Mouse (Mus musculus): ENCODE data around the gene Ppp2r5a. TPM values are rescaled to one million over a fixed set of nuclear protein-coding genes. Genes with fewer than 3 reads are reported as not detected.
A peak's percentile ranks its signal among the peaks of the same experiment; 100 is the strongest.

Gene Ppp2r5a
- polyA plus RNA-seq, 1 experiment from 2014 or later, result 19.4 TPM

DNA sequence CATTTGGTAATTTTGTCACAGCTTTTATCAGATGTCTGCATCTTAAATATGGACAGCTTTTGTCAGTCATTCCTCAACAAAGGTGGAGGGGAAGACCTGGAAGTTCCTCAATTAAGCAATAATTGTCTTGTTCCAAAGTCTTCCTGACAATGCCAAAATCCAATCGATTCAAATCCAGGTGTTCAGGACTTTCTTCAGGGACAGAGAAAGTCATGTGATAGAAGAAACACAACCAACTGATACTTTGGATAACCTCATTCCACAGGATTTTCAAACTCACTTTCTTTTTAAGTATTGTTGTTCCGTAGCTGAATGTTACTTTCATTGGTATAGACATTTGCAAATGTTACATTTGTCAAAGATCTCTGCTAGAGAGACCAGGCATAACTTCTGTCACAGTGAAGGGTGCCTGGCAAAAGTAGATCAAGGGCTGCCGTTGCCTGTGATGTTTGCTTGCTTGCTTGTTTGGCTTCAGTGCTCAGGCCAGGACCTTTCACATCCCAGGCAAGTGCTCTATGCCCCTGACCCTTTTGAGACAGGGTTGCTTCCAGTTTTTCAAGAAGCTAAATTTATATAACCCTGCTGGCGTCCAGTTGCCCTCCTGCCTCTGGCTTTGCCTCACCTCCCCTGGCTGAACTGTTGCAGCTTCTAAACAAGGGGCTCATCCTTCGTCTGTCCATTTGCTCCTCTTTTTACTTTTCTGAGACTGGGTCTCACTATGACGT lies 10.8 kb upstream of the Ppp2r5a start:
- H3K27me3 ChIP-seq (ENCODE audit: control insufficient read depth, insufficient read depth, low read length), result no peaks in the 10 kb centered on the region
- H3K27ac ChIP-seq (ENCODE audit: low read depth, low read length), result no peak overlapping the region
- ATAC-seq (replicated peaks; ENCODE audit: low FRiP score) (no peak), DNase-seq (ENCODE audit: low spot score) (peak; percentile 40)
- H3K36me3 ChIP-seq (ENCODE audit: control insufficient read depth, insufficient read depth, low read length), result no peaks in the 10 kb centered on the region
- H3K4me3 ChIP-seq (ENCODE audit: low read depth, low read length), result no peak overlapping the region
- no peaks in the 10 kb centered on the region for H3K9me3 ChIP-seq (ENCODE audit: control insufficient read depth, low read length)
- no peak overlapping the region for H3K4me2 ChIP-seq (ENCODE audit: low read depth, low read length, severe bottlenecking)
- no peak overlapping the region for H3K9ac ChIP-seq (ENCODE audit: low read length)
- 53% methylated on average over 6 of the region's 6 CpGs for WGBS
- H3K4me1 ChIP-seq (replicated peaks; ENCODE audit: control insufficient read depth, insufficient read depth, low read length), result no peaks in the 10 kb centered on the region

DNA sequence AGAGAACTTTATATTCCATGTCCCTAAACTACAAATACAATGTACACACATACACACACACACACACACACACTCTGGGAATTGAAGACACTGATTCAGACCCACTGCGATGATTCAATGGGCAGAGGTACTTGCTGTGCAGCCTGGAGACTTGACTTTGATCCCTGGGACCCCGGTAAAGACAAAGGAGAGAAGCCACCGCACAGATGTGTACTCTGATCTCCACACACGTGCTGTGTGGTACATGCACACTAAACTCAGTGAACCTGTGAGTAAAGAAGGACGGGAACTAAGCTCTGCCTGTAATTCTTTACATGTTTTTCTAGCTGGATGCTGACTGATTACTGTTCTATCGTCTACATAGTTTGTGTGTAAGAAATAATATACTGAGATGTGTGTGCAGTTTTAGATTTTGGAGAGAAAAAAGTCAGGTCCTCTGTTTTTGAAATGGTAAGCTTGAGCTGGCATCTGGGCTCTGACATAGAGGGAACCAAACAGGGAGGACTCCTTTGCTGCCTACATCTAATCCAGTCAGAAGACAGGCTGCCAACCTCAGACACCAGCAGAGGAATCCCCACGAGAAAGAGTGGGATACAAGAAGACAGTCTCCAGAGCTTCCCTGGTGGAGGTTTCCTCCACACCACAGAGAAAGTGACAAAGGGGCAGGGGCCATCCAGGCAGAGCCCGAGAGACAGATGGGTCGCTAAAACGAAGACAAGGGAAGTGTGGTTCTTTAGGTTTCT lies 7.4 kb upstream of the Ppp2r5a start:
- Histone ChIP-seq H3K27ac (ENCODE audit: low read depth, low read length) (no peak overlapping the region), H3K9me3 (ENCODE audit: control insufficient read depth, low read length) (no peaks in the 10 kb centered on the region), H3K4me1 (replicated peaks; ENCODE audit: control insufficient read depth, insufficient read depth, low read length) (no peaks in the 10 kb centered on the region), H3K36me3 (ENCODE audit: control insufficient read depth, insufficient read depth, low read length) (no peaks in the 10 kb centered on the region), H3K4me2 (ENCODE audit: low read depth, low read length, severe bottlenecking) (no peak overlapping the region), H3K4me3 (ENCODE audit: low read depth, low read length) (no peak overlapping the region), H3K27me3 (ENCODE audit: control insufficient read depth, insufficient read depth, low read length) (no peaks in the 10 kb centered on the region), H3K9ac (ENCODE audit: low read length) (no peak overlapping the region)
- DNase-seq (ENCODE audit: low spot score) (peak; percentile 35), ATAC-seq (replicated peaks; ENCODE audit: low FRiP score) (no peak)
- 67% methylated on average over 10 of the region's 10 CpGs for WGBS

DNA sequence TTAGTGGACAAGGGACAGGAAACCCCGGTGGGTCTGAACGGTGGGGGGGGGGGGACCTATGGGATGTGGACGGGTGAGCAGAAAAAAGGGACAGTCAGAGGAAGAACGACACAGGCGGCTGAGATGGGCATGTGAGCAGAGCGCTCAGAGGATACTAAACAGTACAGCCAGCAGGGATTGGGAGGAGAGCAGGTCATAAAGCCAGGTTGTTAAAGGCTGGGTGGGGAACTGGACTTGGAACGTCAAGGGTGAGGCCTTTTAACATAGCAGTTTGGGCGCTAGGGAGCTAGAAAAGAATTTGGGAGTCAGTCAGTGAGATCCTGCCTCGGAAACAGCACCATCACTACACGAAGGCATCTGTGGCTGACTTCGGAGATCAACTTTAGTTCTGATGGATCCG lies 4.2 kb upstream of the Ppp2r5a start:
- H3K27me3 ChIP-seq (ENCODE audit: control insufficient read depth, insufficient read depth, low read length), result no peaks in the 10 kb centered on the region
- no peak overlapping the region for H3K27ac ChIP-seq (ENCODE audit: low read depth, low read length)
- no peaks in the 10 kb centered on the region for H3K4me1 ChIP-seq (replicated peaks; ENCODE audit: control insufficient read depth, insufficient read depth, low read length)
- H3K36me3 ChIP-seq (ENCODE audit: control insufficient read depth, insufficient read depth, low read length), result no peaks in the 10 kb centered on the region
- H3K9me3 ChIP-seq (ENCODE audit: control insufficient read depth, low read length), result no peaks in the 10 kb centered on the region
- DNase-seq (ENCODE audit: low spot score) (no peak), ATAC-seq (replicated peaks; ENCODE audit: low FRiP score) (no peak)
- H3K4me2 ChIP-seq (ENCODE audit: low read depth, low read length, severe bottlenecking), result no peak overlapping the region
- no peak overlapping the region for H3K4me3 ChIP-seq (ENCODE audit: low read depth, low read length)
- H3K9ac ChIP-seq (ENCODE audit: low read length), result no peak overlapping the region
- 73% methylated on average over 12 of the region's 12 CpGs for WGBS

DNA sequence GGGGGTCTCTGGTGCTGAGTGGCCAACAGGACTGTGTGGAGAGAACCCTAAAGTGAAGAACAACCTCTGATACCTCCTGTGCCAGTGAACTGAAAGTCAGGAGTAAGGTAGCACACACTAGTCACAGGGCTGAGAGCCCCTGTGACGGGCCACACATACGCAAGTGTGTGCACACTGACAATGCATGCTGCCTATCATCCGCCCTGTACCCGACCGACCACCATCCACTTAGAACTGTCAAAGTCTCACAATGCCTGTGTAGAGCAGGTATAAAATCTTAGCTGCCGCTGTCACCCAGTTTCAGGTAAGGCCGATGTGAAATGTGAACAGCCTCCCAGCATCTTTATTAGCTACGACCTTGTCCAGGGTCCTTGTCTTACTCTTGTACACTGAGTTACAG lies 3.4 kb upstream of the Ppp2r5a start:
- ATAC-seq (replicated peaks; ENCODE audit: low FRiP score) (no peak), DNase-seq (ENCODE audit: low spot score) (no peak)
- H3K27me3 ChIP-seq (ENCODE audit: control insufficient read depth, insufficient read depth, low read length), result no peaks in the 10 kb centered on the region
- H3K4me2 ChIP-seq (ENCODE audit: low read depth, low read length, severe bottlenecking), result no peak overlapping the region
- no peaks in the 10 kb centered on the region for H3K4me1 ChIP-seq (replicated peaks; ENCODE audit: control insufficient read depth, insufficient read depth, low read length)
- H3K9me3 ChIP-seq (ENCODE audit: control insufficient read depth, low read length), result no peaks in the 10 kb centered on the region
- no peak overlapping the region for H3K4me3 ChIP-seq (ENCODE audit: low read depth, low read length)
- 89% methylated on average over 8 of the region's 8 CpGs for WGBS
- H3K36me3 ChIP-seq (ENCODE audit: control insufficient read depth, insufficient read depth, low read length), result no peaks in the 10 kb centered on the region
- H3K27ac ChIP-seq (ENCODE audit: low read depth, low read length), result no peak overlapping the region
- H3K9ac ChIP-seq (ENCODE audit: low read length), result no peak overlapping the region

DNA sequence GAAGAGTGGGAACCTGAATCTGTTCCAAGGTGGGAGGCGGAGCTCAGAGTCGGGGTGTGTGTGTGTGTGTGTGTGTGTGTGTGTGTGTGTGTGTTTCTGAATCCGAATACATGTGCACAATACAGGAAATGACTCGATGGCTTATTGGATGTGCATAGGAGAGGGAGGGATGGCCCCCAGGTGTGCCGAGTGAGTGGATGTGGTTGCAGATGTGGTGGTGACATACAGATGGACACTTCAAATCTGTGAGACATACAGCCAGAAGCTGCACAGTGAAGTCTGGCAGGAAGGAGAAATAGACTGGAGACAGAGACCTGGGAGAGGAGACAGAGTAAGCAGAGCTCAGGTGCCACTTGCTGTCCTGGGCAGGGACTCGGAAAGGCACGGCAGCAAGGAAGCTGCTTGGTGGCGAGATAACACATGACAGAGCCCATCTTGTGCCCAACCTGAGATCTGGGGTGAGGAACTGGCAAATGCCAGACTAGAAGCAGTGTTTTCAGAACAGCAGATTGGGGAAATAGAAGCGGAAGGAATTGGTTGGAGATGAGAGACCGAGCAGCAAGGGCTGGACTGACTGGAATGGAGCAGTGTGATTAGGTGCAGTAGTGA lies 1.8 kb upstream of the Ppp2r5a start:
- Histone ChIP-seq H3K4me3 (ENCODE audit: low read depth, low read length) (no peak overlapping the region), H3K4me2 (ENCODE audit: low read depth, low read length, severe bottlenecking) (no peak overlapping the region), H3K9ac (ENCODE audit: low read length) (no peak overlapping the region), H3K9me3 (ENCODE audit: control insufficient read depth, low read length) (no peaks in the 10 kb centered on the region), H3K36me3 (ENCODE audit: control insufficient read depth, insufficient read depth, low read length) (no peaks in the 10 kb centered on the region), H3K27me3 (ENCODE audit: control insufficient read depth, insufficient read depth, low read length) (no peaks in the 10 kb centered on the region), H3K27ac (ENCODE audit: low read depth, low read length) (no peak overlapping the region), H3K4me1 (replicated peaks; ENCODE audit: control insufficient read depth, insufficient read depth, low read length) (no peaks in the 10 kb centered on the region)
- DNase-seq (ENCODE audit: low spot score) (no peak), ATAC-seq (replicated peaks; ENCODE audit: low FRiP score) (no peak)
- WGBS, result 82% methylated on average over 10 of the region's 10 CpGs

DNA sequence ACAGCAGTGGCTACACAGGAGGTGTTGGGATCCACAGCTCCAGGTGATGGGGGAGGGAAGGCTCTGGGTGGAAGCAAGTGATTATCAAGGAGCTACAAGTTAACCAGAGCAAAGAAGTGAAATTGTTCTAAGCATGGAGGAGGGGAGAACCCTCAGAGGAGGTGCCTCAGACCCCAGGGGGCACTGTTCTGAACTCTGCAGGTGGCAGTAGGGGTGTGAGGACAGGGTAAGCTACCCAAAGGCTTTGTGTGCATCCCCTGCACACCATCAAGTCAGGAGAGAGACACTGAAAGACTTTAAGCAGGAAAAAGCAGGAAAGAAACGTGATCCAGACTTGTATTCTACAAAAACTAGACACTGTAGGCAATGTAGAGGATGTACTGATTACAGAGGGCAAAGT lies 1.2 kb upstream of the Ppp2r5a start:
- Histone ChIP-seq H3K4me3 (ENCODE audit: low read depth, low read length) (no peak overlapping the region), H3K27ac (ENCODE audit: low read depth, low read length) (no peak overlapping the region), H3K9me3 (ENCODE audit: control insufficient read depth, low read length) (no peaks in the 10 kb centered on the region), H3K36me3 (ENCODE audit: control insufficient read depth, insufficient read depth, low read length) (no peaks in the 10 kb centered on the region), H3K27me3 (ENCODE audit: control insufficient read depth, insufficient read depth, low read length) (no peaks in the 10 kb centered on the region), H3K4me2 (ENCODE audit: low read depth, low read length, severe bottlenecking) (no peak overlapping the region), H3K4me1 (replicated peaks; ENCODE audit: control insufficient read depth, insufficient read depth, low read length) (no peaks in the 10 kb centered on the region), H3K9ac (ENCODE audit: low read length) (no peak overlapping the region)
- no peak for DNase-seq (ENCODE audit: low spot score)
- ATAC-seq (replicated peaks; ENCODE audit: low FRiP score), result no peak
- 38% methylated on average over 1 of the region's 1 CpGs for WGBS

DNA sequence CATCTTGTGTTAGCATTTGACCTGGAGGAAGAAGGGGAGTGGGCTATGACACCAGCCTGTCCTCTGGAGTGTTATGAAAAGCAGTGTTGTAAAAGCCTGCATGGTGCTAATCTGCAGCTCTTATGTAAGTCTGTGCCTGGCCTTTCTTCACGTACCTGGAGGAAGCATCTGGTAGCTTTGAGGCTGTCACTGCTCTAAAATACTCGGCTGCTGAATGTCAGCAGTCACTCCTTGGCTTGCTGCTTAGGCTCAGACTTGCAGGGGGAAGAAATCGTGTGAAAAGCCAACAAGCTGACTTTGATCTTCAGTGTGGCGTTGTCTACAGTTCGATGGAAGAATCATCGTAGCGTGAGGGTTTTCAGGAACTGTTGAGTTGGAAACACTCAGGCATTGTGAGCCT lies 566 bp downstream of the Ppp2r5a start:
- WGBS, result 57% methylated on average over 7 of the region's 7 CpGs
- H3K9me3 ChIP-seq (ENCODE audit: control insufficient read depth, low read length), result no peaks in the 10 kb centered on the region
- H3K9ac ChIP-seq (ENCODE audit: low read length), result no peak overlapping the region
- ATAC-seq (replicated peaks; ENCODE audit: low FRiP score), result no peak
- no peaks in the 10 kb centered on the region for H3K4me1 ChIP-seq (replicated peaks; ENCODE audit: control insufficient read depth, insufficient read depth, low read length)
- DNase-seq (ENCODE audit: low spot score), result no peak
- H3K27me3 ChIP-seq (ENCODE audit: control insufficient read depth, insufficient read depth, low read length), result no peaks in the 10 kb centered on the region
- H3K36me3 ChIP-seq (ENCODE audit: control insufficient read depth, insufficient read depth, low read length), result no peaks in the 10 kb centered on the region
- no peak overlapping the region for H3K27ac ChIP-seq (ENCODE audit: low read depth, low read length)
- no peak overlapping the region for H3K4me2 ChIP-seq (ENCODE audit: low read depth, low read length, severe bottlenecking)
- H3K4me3 ChIP-seq (ENCODE audit: low read depth, low read length), result no peak overlapping the region

DNA sequence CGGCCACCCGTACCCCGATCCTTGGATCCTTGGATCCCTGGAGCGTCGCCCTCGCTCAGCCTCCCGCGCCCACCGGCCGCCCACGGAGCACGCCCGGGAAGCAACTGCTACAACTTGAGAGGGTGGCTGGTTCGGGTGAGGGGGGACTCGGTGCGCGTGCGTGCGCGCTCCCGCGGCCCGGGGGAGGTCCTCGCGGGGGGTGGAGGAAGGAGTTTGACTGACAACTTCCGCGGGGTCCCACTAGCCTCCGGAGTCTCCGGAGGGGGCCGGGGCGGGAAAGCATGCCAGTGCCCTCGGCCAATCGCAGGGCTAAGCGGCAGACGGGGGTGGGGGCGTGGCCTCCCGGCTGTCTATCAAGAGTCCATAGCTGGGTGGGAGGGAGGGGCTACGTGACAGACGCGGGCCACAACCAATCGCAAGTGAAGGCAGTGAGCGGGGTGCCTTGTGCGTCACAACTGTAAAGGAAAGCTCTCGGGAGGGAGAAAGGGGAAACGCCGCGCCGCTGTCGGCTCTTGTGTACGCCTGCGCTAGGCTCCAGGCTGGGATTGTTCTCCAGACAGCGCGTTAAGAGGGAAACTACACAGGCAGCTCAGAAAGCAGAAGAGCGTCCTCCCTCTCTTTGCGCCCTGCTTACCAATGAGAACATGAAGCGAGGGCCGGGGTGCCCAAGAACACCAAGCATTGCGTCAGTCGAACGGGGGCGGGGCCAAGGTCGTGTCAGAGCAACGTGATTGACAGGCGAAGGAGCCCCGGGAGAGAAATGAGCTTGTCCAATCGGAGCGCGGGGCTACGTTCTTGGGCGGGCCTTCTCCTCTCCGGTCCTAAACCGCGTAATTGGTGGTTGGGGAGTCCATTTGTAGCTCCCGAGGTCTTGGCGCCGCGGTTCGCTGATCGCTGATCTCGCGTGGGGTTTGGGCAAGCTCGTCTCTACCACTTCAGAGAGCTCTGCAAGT lies 5.9 kb downstream of the Ppp2r5a start:
- Histone ChIP-seq H3K4me2 (ENCODE audit: low read depth, low read length, severe bottlenecking) (peak overlapping the region; percentile 62), H3K27ac (ENCODE audit: low read depth, low read length) (peak overlapping the region; percentile 74), H3K27me3 (ENCODE audit: control insufficient read depth, insufficient read depth, low read length) (no peaks in the 10 kb centered on the region), H3K4me1 (replicated peaks; ENCODE audit: control insufficient read depth, insufficient read depth, low read length) (no peaks in the 10 kb centered on the region), H3K4me3 (ENCODE audit: low read depth, low read length) (peak overlapping the region; percentile 70), H3K36me3 (ENCODE audit: control insufficient read depth, insufficient read depth, low read length) (no peaks in the 10 kb centered on the region), H3K9me3 (ENCODE audit: control insufficient read depth, low read length) (no peaks in the 10 kb centered on the region), H3K9ac (ENCODE audit: low read length) (peak overlapping the region; percentile 72)
- DNase-seq (ENCODE audit: low spot score), result peak; percentile 100
- WGBS, result under 1% methylated on average over 66 of the region's 82 CpGs
- ATAC-seq (replicated peaks; ENCODE audit: low FRiP score), result peak; percentile 98

All from forebrain, embryonic 11.5 days (tissue).